Mouse (Mus musculus): ENCODE results near the gene Ksr2. TPM values are rescaled to one million over a fixed set of nuclear protein-coding genes. Genes with fewer than 3 reads are reported as not detected.

Gene Ksr2
- polyA plus RNA-seq, 1 experiment from 2014 or later, result 0.01 TPM

DNA sequence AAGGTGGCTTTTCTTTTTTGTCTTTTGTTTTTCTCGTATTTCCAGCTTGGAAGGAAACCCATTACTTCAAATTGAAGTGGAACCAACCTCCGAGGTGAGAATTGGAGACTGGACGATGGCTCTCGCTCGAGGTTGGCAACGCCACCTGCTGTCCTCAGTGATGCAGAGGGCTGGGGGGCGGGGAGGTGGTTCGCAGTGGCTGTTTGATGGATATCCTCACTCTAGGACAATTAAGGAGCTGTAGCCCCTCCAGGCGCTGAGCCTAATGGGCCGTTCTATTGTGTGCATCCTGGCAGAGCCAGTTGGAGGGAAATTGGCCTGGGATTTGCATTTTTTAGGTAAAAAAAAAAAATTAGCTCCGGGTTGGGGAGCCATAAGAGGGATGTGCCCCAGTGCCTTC lies 292.8 kb downstream of the Ksr2 start:
- 56% methylated on average over 11 of the region's 11 CpGs for WGBS
- DNase-seq (ENCODE audit: low spot score) (no peak), ATAC-seq (replicated peaks; ENCODE audit: low FRiP score) (no peak)
- Histone ChIP-seq H3K9me3 (ENCODE audit: control insufficient read depth, low read length) (no peaks in the 10 kb centered on the region), H3K9ac (ENCODE audit: low read depth, low read length) (no peak overlapping the region), H3K4me2 (no peak overlapping the region), H3K27ac (ENCODE audit: low read depth, low read length) (no peak overlapping the region), H3K4me3 (ENCODE audit: low read depth, low read length) (no peak overlapping the region), H3K36me3 (ENCODE audit: control insufficient read depth, insufficient read depth, low read length) (no peaks in the 10 kb centered on the region), H3K27me3 (replicated peaks; ENCODE audit: control insufficient read depth, insufficient read depth, low read length) (no peaks in the 10 kb centered on the region), H3K4me1 (replicated peaks; ENCODE audit: control insufficient read depth, insufficient read depth, low read length) (no peaks in the 10 kb centered on the region)

DNA sequence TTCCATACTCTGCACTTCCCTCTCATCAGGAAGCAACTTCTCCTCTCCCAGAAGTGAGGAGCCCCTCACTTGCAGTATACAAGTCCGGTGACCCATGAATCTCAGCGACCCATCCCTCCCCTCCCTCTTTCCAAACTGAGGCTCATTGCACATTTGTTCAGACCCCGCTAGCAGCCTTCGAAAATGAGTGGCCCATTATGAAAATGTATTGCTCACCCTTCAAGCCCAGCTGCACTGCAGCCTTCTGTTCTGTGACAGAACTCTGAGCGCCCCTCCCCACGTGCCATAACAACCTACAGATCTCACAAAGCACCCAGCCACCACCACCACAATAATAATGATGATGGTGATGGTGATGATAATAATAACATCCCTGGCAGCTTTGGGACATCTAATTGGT lies 295.5 kb downstream of the Ksr2 start:
- no peak overlapping the region for H3K27ac ChIP-seq (ENCODE audit: low read depth, low read length)
- no peak overlapping the region for H3K9ac ChIP-seq (ENCODE audit: low read depth, low read length)
- H3K4me3 ChIP-seq (ENCODE audit: low read depth, low read length), result no peak overlapping the region
- WGBS, result 80% methylated on average over 6 of the region's 6 CpGs
- ATAC-seq (replicated peaks; ENCODE audit: low FRiP score), result no peak
- no peaks in the 10 kb centered on the region for H3K36me3 ChIP-seq (ENCODE audit: control insufficient read depth, insufficient read depth, low read length)
- H3K9me3 ChIP-seq (ENCODE audit: control insufficient read depth, low read length), result no peaks in the 10 kb centered on the region
- H3K4me2 ChIP-seq, result no peak overlapping the region
- H3K27me3 ChIP-seq (replicated peaks; ENCODE audit: control insufficient read depth, insufficient read depth, low read length), result no peaks in the 10 kb centered on the region
- DNase-seq (ENCODE audit: low spot score), result no peak
- no peaks in the 10 kb centered on the region for H3K4me1 ChIP-seq (replicated peaks; ENCODE audit: control insufficient read depth, insufficient read depth, low read length)

DNA sequence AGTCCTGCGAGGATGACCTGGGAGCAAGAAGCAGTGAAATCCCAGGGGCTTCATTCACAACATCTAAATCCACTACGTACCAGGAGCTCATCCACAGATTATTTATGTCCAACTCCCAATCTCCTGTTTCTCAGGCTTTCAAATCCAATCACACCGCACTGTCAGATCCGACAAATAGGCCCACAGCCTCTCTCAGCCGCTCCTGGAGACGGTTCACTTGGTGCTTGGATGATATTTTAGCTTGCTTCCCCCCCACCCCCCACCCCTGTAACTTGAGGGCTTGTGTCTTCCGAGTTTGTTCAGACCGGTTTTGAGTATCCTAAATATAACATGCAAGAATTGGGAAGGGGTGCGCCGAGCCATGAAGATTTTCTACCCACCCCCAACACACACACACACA lies 297.8 kb downstream of the Ksr2 start:
- no peak overlapping the region for H3K4me2 ChIP-seq

DNA sequence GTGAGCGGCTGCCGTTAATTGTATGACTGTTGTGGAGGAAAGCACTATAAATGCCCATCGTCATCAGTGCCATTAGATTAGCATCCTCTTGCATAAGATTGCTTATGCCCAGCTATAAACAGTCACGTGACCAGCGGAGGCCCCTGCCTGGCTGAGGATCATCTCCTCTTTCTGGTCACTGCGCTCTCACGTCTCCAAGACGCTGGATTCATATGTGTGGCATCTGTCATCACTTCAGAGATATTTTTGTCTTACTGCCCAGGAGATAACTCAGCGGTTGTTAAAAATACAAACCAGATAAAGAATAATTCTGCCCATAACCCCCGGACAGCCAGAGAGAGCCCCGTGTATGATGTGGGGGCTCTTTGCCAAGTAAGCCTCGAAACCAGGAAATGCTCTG lies 298.4 kb downstream of the Ksr2 start:
- WGBS, result 70% methylated on average over 12 of the region's 12 CpGs

More for the DNA sequence above, 297.8 kb downstream of the Ksr2 start:
- ATAC-seq (replicated peaks; ENCODE audit: low FRiP score), result no peak
- 82% methylated on average over 10 of the region's 10 CpGs for WGBS
- no peak overlapping the region for H3K4me3 ChIP-seq (ENCODE audit: low read depth, low read length)
- no peak overlapping the region for H3K27ac ChIP-seq (ENCODE audit: low read depth, low read length)
- no peak overlapping the region for H3K9ac ChIP-seq (ENCODE audit: low read depth, low read length)
- no peak for DNase-seq (ENCODE audit: low spot score)
- H3K36me3 ChIP-seq (ENCODE audit: control insufficient read depth, insufficient read depth, low read length), result no peaks in the 10 kb centered on the region
- no peaks in the 10 kb centered on the region for H3K27me3 ChIP-seq (replicated peaks; ENCODE audit: control insufficient read depth, insufficient read depth, low read length)
- no peaks in the 10 kb centered on the region for H3K4me1 ChIP-seq (replicated peaks; ENCODE audit: control insufficient read depth, insufficient read depth, low read length)
- H3K9me3 ChIP-seq (ENCODE audit: control insufficient read depth, low read length), result no peaks in the 10 kb centered on the region

DNA sequence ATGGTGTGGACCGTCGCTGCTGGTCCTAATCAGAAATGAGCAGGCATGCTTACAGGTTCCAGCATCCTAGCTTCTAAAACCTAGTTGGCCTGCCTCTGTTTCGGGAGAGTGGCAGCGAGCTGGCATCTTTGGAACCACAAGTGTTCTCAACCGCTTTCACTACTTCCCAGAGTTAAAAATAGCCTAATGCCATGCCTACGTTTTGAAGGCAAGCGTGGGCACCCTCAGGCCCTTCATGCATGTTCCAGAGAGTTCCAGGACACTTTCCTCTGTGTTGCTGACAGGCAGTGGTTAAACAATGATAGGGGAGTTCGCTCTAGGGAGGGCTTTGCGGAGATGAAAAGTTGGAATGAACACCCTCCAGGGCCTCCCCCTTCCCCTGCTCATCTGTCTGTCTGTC lies 303.3 kb downstream of the Ksr2 start:
- H3K9me3 ChIP-seq (ENCODE audit: control insufficient read depth, low read length), result no peaks in the 10 kb centered on the region
- no peak overlapping the region for H3K9ac ChIP-seq (ENCODE audit: low read depth, low read length)
- no peaks in the 10 kb centered on the region for H3K36me3 ChIP-seq (ENCODE audit: control insufficient read depth, insufficient read depth, low read length)
- whole genome bisulfite sequencing, result 80% methylated on average over 9 of the region's 9 CpGs
- no peak overlapping the region for H3K27ac ChIP-seq (ENCODE audit: low read depth, low read length)
- H3K27me3 ChIP-seq (replicated peaks; ENCODE audit: control insufficient read depth, insufficient read depth, low read length), result no peaks in the 10 kb centered on the region
- no peak for DNase-seq (ENCODE audit: low spot score)
- H3K4me1 ChIP-seq (replicated peaks; ENCODE audit: control insufficient read depth, insufficient read depth, low read length), result no peaks in the 10 kb centered on the region
- no peak overlapping the region for H3K4me2 ChIP-seq
- ATAC-seq (replicated peaks; ENCODE audit: low FRiP score), result no peak
- H3K4me3 ChIP-seq (ENCODE audit: low read depth, low read length), result no peak overlapping the region

More for the DNA sequence above, 298.4 kb downstream of the Ksr2 start:
- Histone ChIP-seq H3K27me3 (replicated peaks; ENCODE audit: control insufficient read depth, insufficient read depth, low read length) (no peaks in the 10 kb centered on the region), H3K9me3 (ENCODE audit: control insufficient read depth, low read length) (no peaks in the 10 kb centered on the region), H3K27ac (ENCODE audit: low read depth, low read length) (no peak overlapping the region), H3K36me3 (ENCODE audit: control insufficient read depth, insufficient read depth, low read length) (no peaks in the 10 kb centered on the region), H3K4me1 (replicated peaks; ENCODE audit: control insufficient read depth, insufficient read depth, low read length) (no peaks in the 10 kb centered on the region), H3K4me3 (ENCODE audit: low read depth, low read length) (no peak overlapping the region), H3K4me2 (no peak overlapping the region), H3K9ac (ENCODE audit: low read depth, low read length) (no peak overlapping the region)
- no peak for ATAC-seq (replicated peaks; ENCODE audit: low FRiP score)
- DNase-seq (ENCODE audit: low spot score), result no peak

DNA sequence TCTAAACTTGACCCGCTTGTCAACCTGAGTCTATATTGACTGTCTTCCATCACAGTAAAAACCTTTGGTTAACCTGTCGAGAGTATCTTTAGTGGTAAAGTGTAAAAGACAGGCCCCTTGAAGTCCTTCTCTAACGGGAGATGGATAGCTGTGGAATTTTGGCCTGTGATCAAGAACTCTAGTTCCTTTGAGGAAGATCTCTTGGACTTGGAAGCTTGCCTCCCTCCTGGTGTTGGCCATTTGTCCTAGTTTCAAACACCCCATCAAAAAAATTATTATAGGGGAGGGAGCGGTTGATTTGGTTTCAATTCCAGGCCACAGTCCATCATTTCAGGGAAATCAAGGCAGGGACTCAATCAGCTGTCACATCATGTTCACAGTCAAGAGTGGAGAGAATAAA lies 309.5 kb downstream of the Ksr2 start:
- H3K4me1 ChIP-seq (replicated peaks; ENCODE audit: control insufficient read depth, insufficient read depth, low read length), result no peaks in the 10 kb centered on the region
- H3K9ac ChIP-seq (ENCODE audit: low read depth, low read length), result no peak overlapping the region
- no peak overlapping the region for H3K4me3 ChIP-seq (ENCODE audit: low read depth, low read length)
- no peaks in the 10 kb centered on the region for H3K36me3 ChIP-seq (ENCODE audit: control insufficient read depth, insufficient read depth, low read length)
- no peaks in the 10 kb centered on the region for H3K27me3 ChIP-seq (replicated peaks; ENCODE audit: control insufficient read depth, insufficient read depth, low read length)
- H3K27ac ChIP-seq (ENCODE audit: low read depth, low read length), result no peak overlapping the region
- WGBS, result 80% methylated on average over 4 of the region's 4 CpGs
- DNase-seq (ENCODE audit: low spot score) (no peak), ATAC-seq (replicated peaks; ENCODE audit: low FRiP score) (no peak)
- H3K9me3 ChIP-seq (ENCODE audit: control insufficient read depth, low read length), result no peaks in the 10 kb centered on the region
- no peak overlapping the region for H3K4me2 ChIP-seq

DNA sequence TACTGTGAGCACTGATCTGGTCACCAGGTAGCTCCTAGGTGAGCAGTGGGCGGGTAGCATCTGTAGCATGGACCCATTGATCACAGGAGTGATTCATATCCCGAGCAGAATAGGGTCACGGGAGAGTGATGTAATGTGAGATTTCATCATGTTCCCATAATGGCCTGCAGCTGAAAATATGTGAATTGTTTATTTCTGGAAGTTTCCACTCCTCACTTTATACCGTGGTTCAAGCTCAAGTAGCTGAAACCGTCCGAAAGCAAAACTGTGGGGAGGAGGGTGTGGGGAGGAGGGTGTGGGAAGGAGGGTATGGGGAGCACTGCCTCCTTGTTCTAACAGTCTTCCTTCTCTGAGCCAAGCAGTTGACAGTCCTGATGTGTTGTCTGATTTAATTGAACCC lies 312.7 kb downstream of the Ksr2 start:
- Histone ChIP-seq H3K36me3 (ENCODE audit: control insufficient read depth, insufficient read depth, low read length) (no peaks in the 10 kb centered on the region), H3K27me3 (replicated peaks; ENCODE audit: control insufficient read depth, insufficient read depth, low read length) (no peaks in the 10 kb centered on the region), H3K27ac (ENCODE audit: low read depth, low read length) (no peak overlapping the region), H3K4me2 (no peak overlapping the region), H3K4me1 (replicated peaks; ENCODE audit: control insufficient read depth, insufficient read depth, low read length) (no peaks in the 10 kb centered on the region), H3K9ac (ENCODE audit: low read depth, low read length) (no peak overlapping the region), H3K4me3 (ENCODE audit: low read depth, low read length) (no peak overlapping the region), H3K9me3 (ENCODE audit: control insufficient read depth, low read length) (no peaks in the 10 kb centered on the region)
- no peak for DNase-seq (ENCODE audit: low spot score)
- ATAC-seq (replicated peaks; ENCODE audit: low FRiP score), result no peak
- 79% methylated on average over 6 of the region's 6 CpGs for WGBS

DNA sequence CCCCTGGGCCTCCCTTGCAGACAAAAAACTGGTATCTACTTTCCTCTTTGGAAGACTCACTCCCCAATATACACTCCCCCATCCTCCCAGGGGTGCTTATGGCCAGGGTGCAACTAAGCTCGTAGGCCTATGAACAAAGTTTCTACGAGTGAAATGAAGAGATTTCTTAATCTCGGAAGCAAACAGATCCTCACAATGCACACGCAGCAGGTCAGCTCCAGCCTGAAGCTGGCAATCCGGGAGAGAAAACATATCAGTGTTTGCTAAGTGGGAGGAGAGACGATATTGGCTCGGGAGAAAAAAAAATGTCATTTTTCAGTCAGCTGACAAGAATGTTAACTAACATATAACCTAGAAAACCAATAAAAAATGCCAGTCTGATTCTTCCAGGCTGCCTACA lies 313.3 kb downstream of the Ksr2 start:
- no peaks in the 10 kb centered on the region for H3K4me1 ChIP-seq (replicated peaks; ENCODE audit: control insufficient read depth, insufficient read depth, low read length)
- no peaks in the 10 kb centered on the region for H3K9me3 ChIP-seq (ENCODE audit: control insufficient read depth, low read length)
- H3K36me3 ChIP-seq (ENCODE audit: control insufficient read depth, insufficient read depth, low read length), result no peaks in the 10 kb centered on the region
- H3K27me3 ChIP-seq (replicated peaks; ENCODE audit: control insufficient read depth, insufficient read depth, low read length), result no peaks in the 10 kb centered on the region
- no peak for DNase-seq (ENCODE audit: low spot score)
- 57% methylated on average over 7 of the region's 7 CpGs for WGBS
- no peak overlapping the region for H3K4me3 ChIP-seq (ENCODE audit: low read depth, low read length)
- no peak overlapping the region for H3K9ac ChIP-seq (ENCODE audit: low read depth, low read length)
- H3K27ac ChIP-seq (ENCODE audit: low read depth, low read length), result no peak overlapping the region
- no peak for ATAC-seq (replicated peaks; ENCODE audit: low FRiP score)
- no peak overlapping the region for H3K4me2 ChIP-seq

DNA sequence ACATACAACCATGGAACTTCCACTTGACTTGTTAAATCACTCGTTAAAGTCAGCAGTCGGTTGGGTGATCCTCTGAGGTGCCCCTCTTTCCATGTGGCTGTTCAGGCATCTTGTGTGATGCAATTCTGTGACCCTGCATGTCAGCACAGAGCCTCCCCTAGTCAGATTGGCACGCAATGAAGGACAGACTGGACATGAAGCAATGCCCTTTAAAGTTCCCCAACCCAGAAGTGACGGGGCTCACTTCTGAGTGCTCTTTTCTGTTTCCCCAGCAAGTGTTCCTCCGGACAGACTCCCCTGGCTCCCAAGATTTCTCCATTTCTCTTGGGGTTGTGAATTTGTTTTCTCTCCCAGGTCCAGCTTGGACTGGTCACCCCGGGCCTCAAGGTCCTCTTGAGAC lies 317.5 kb downstream of the Ksr2 start:
- H3K4me1 ChIP-seq (replicated peaks; ENCODE audit: control insufficient read depth, insufficient read depth, low read length), result no peaks in the 10 kb centered on the region
- H3K9me3 ChIP-seq (ENCODE audit: control insufficient read depth, low read length), result no peaks in the 10 kb centered on the region
- no peaks in the 10 kb centered on the region for H3K36me3 ChIP-seq (ENCODE audit: control insufficient read depth, insufficient read depth, low read length)
- no peak overlapping the region for H3K4me2 ChIP-seq
- no peak overlapping the region for H3K4me3 ChIP-seq (ENCODE audit: low read depth, low read length)
- H3K9ac ChIP-seq (ENCODE audit: low read depth, low read length), result no peak overlapping the region
- ATAC-seq (replicated peaks; ENCODE audit: low FRiP score) (no peak), DNase-seq (ENCODE audit: low spot score) (no peak)
- 66% methylated on average over 6 of the region's 6 CpGs for WGBS
- no peak overlapping the region for H3K27ac ChIP-seq (ENCODE audit: low read depth, low read length)
- no peaks in the 10 kb centered on the region for H3K27me3 ChIP-seq (replicated peaks; ENCODE audit: control insufficient read depth, insufficient read depth, low read length)
